Mouse (Mus musculus) spleen, adult 2 months (tissue): Measurements from ENCODE around the gene Ccdc92b.

Experiments
- CTCF ChIP-seq: fragments of 200-500 bp; IDR thresholded peaks from 2 replicates; pipeline ENCODE4 v1.5.1; 2011; ENCODE audit warnings: mild to moderate bottlenecking, inconsistent platforms; ENCODE audit not compliant: insufficient read depth, insufficient read length, insufficient replicate concordance; ENCODE audit errors: extremely low read depth
- POLR2A ChIP-seq: fragments of 200-500 bp; IDR thresholded peaks from 2 replicates; pipeline ENCODE4 v1.6.1; 2011; ENCODE audit warnings: low read depth, low read length, inconsistent platforms

- no peak for TF ChIP-seq CTCF
- no peak for TF ChIP-seq POLR2A
These were observed 55.8 kb downstream of the Ccdc92b start for GRCm38 (mm10) chr11:74675156-74675555.
